Mouse (Mus musculus): Measurements from ENCODE around the gene Timm17a. TPM values are rescaled to one million over a fixed set of nuclear protein-coding genes. Genes with fewer than 3 reads are reported as not detected.

The Timm17a gene
- polyA plus RNA-seq, 1 experiment from 2014 or later = 183 TPM

DNA sequence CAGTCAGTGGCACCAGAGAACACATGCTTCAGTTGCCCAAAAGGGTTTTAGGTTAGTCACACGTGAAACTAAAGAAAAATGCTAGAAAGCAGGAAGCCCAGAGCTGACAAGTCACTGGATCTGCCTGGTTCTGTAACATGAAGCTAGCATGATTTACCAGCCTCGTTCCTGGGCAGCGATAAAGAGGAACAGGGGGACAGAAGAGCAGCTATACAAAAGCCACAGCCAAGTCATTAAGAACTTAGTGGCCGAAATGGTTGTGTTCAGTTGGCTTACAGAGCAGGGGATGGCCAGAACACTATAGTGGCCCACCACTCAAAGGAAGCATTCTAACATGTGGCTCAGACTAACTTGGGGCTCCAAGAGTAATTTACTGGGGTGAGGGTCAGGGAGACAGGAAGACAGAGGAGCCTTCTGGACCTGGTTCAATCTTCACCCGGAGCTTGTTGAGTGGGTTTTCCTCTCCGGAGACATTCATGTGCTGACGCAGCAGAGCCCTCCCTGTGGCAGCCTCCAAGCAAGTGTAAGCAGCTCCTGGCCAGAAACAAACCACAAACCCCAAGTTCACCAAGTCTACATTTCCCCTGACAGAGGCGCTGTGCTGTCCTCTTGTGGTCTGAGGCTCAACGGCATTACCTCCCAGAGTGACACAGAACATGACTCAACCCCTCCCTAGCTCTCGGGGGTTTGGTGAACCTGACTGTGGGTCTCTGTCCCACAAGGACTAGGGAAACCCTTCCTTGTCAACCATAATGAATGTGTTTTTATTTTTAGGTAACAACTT lies 45.7 kb downstream of the Timm17a start:
- 81% methylated on average over 10 of the region's 10 CpGs for WGBS
- no peak for ATAC-seq (ENCODE audit: low FRiP score, low read depth)
- H3K27ac ChIP-seq = no peak overlapping the region

DNA sequence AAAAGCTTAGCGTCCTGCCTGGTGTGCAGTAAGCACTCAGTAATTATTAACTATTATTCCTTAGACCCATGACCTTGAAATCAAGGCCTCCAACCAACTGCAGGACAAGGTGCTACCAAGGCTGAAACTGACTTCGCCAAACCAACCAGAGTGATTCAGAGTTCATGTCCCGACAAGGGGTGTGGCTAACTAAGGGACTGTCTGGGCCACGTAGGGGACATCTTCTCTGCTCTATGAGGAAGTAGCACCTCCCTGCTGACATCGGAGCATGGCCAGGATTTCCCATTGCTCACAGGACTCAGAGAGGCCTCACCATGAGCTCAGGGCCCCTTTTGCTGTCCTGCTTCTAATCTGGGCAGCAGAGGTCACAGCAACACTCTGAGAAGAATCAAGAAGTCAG lies 47.7 kb downstream of the Timm17a start:
- H3K4me3 ChIP-seq = no peak overlapping the region
- 0 out of 2 replicates have a peak, but pooled peaks cover 4% of the 10 kb centered on the region for H3K4me1 ChIP-seq
- H3K9ac ChIP-seq = no peak overlapping the region
- 85% methylated on average over 5 of the region's 5 CpGs for WGBS
- no peak overlapping the region for H3K27ac ChIP-seq
- H3K27me3 ChIP-seq = no peaks in the 10 kb centered on the region
- H3K9me3 ChIP-seq = no peaks in the 10 kb centered on the region
- H3K4me2 ChIP-seq (replicated peaks) = no peak overlapping the region
- no peak for ATAC-seq (ENCODE audit: low FRiP score, low read depth)
- H3K36me3 ChIP-seq = peaks cover 90% of the 10 kb centered on the region

More for the DNA sequence above, 45.7 kb downstream of the Timm17a start:
- Histone ChIP-seq H3K27me3 (no peaks in the 10 kb centered on the region), H3K36me3 (peaks cover 93% of the 10 kb centered on the region), H3K4me2 (replicated peaks) (no peak overlapping the region), H3K9me3 (no peaks in the 10 kb centered on the region), H3K9ac (no peak overlapping the region), H3K4me3 (no peak overlapping the region), H3K4me1 (no peaks in the 10 kb centered on the region)

- Histone ChIP-seq H3K9ac (no peak overlapping the region), H3K9me3 (no peaks in the 10 kb centered on the region), H3K4me1 (peaks cover 11% of the 10 kb centered on the region), H3K4me3 (no peak overlapping the region), H3K27ac (no peak overlapping the region), H3K27me3 (no peaks in the 10 kb centered on the region), H3K4me2 (replicated peaks) (no peak overlapping the region), H3K36me3 (peaks cover 71% of the 10 kb centered on the region)
- no peak for ATAC-seq (ENCODE audit: low FRiP score, low read depth)
- 90% methylated on average over 9 of the region's 9 CpGs for WGBS
These were observed 50.3 kb downstream of the Timm17a start for GRCm38 (mm10) chr1:135263316-135263715.

GRCm38 (mm10) chr1:135262329-135262728 lies 51.2 kb downstream of the Timm17a start:
- Histone ChIP-seq H3K27me3 (no peaks in the 10 kb centered on the region), H3K27ac (no peak overlapping the region), H3K4me3 (no peak overlapping the region), H3K9me3 (no peaks in the 10 kb centered on the region), H3K4me1 (peaks cover 14% of the 10 kb centered on the region), H3K9ac (no peak overlapping the region), H3K36me3 (peaks cover 61% of the 10 kb centered on the region), H3K4me2 (replicated peaks) (no peak overlapping the region)
- ATAC-seq (ENCODE audit: low FRiP score, low read depth) = no peak
- 83% methylated on average over 3 of the region's 3 CpGs for WGBS

- Histone ChIP-seq H3K27ac (peak overlapping the region; percentile 23; the same call in 1 of the 2 replicates), H3K36me3 (peaks cover 47% of the 10 kb centered on the region), H3K4me2 (replicated peaks) (no peak overlapping the region), H3K27me3 (no peaks in the 10 kb centered on the region), H3K9me3 (no peaks in the 10 kb centered on the region), H3K4me3 (no peak overlapping the region), H3K4me1 (peaks cover 15% of the 10 kb centered on the region), H3K9ac (no peak overlapping the region)
- 65% methylated on average over 6 of the region's 6 CpGs for WGBS
- ATAC-seq (ENCODE audit: low FRiP score, low read depth) = no peak
These were observed 52.6 kb downstream of the Timm17a start for GRCm38 (mm10) chr1:135260931-135261330.

- peak overlapping the region; percentile 35 for H3K4me3 ChIP-seq
- 1% methylated on average over 10 of the region's 10 CpGs for WGBS
- H3K9me3 ChIP-seq = no peaks in the 10 kb centered on the region
- peaks cover 29% of the 10 kb centered on the region for H3K36me3 ChIP-seq
- peak overlapping the region; percentile 69 for H3K4me2 ChIP-seq (replicated peaks)
- H3K27ac ChIP-seq = peak overlapping the region; percentile 84
- H3K4me1 ChIP-seq = peaks cover 23% of the 10 kb centered on the region
- H3K27me3 ChIP-seq = no peaks in the 10 kb centered on the region
- H3K9ac ChIP-seq = peak overlapping the region; percentile 51; the same call in 1 of the 2 replicates
- peak; percentile 51; the same call in 1 of the 2 replicates for ATAC-seq (ENCODE audit: low FRiP score, low read depth)
These were observed 54.5 kb downstream of the Timm17a start for GRCm38 (mm10) chr1:135259128-135259436.

DNA sequence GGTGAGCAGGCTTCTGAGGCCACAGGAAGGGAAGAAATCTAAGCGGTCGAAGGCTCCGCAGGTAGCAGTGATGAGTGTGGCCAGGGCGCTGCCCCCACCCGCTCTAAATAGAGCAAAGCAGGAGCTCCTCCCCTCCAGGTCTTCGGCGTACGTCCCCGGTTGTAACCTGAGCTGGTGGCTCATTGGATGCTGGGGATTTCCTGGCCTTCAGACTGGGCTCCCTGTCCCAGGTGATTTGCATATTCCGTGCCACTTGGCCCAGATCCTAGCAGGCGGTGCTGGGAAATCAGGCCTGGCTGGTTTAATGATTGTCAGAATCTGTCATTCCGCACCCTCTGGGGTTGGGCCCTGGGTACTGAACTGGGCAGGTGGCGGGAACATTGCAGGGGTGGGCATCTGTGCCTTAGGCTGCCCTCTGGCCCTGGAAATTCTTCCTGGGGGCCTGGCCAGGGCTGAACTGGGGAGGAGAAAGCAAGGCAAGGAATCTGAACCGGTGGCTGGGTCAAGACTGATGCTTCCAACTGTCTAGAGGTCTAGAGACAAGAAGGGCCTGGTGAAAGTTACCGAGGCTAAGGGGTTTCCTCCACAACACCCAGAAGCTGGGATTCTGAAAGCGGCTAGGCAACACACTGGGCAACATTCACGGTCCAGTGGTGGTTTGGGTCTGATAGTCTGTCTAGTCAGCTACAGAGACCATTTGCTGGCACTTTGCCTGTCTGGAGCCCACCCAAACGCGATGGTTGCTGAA lies 55.0 kb downstream of the Timm17a start, which contains the start of gene Elf3:
TSS of gene Elf3 (minus strand) at position 189 of the 748 bp plus-strand sequence.
- peak within 1 kb of the TSS; percentile 51 for H3K9ac ChIP-seq
- 4% methylated on average over 19 of the region's 19 CpGs for WGBS

DNA sequence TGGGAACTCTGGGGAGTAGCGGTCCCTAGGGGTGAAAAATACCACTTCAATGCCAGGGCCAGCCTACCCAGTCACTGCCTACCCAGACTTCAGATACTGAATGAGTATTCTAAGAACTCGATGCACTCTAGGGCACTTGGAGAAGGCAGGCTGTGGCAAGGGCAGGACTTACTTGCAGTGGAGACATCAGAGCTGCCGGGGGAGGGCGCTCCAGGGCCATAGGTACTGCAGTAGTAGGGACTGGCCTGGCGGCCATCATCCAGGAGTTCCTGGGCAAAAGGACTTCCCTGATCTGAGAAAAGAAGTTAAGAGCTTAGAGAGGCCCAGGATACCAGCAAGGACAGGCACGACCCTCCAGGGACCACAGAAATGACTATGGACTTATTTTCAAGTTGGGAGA lies 57.3 kb downstream of the Timm17a start:
- ATAC-seq (ENCODE audit: low FRiP score, low read depth) = no peak
- Histone ChIP-seq H3K4me2 (replicated peaks) (no peak overlapping the region), H3K9me3 (no peaks in the 10 kb centered on the region), H3K27me3 (no peaks in the 10 kb centered on the region), H3K36me3 (peaks cover 1% of the 10 kb centered on the region; the same call in 1 of the 2 replicates), H3K4me3 (no peak overlapping the region), H3K27ac (no peak overlapping the region), H3K9ac (no peak overlapping the region), H3K4me1 (peaks cover 33% of the 10 kb centered on the region)
- WGBS = 79% methylated on average over 6 of the region's 6 CpGs

More for the DNA sequence above, 55.0 kb downstream of the Timm17a start, which contains the start of gene Elf3:
- H3K27me3 ChIP-seq = no peaks in the 10 kb centered on the region
- H3K9me3 ChIP-seq = no peaks in the 10 kb centered on the region
- ATAC-seq (ENCODE audit: low FRiP score, low read depth) = peak; percentile 62; the same call in 1 of the 2 replicates
- H3K4me2 ChIP-seq (replicated peaks) = peak within 1 kb of the TSS; percentile 69
- peak within 1 kb of the TSS; percentile 84 for H3K27ac ChIP-seq
- peaks cover 24% of the 10 kb centered on the region for H3K36me3 ChIP-seq
- peak within 1 kb of the TSS; percentile 35 for H3K4me3 ChIP-seq
- H3K4me1 ChIP-seq = peaks cover 23% of the 10 kb centered on the region

DNA sequence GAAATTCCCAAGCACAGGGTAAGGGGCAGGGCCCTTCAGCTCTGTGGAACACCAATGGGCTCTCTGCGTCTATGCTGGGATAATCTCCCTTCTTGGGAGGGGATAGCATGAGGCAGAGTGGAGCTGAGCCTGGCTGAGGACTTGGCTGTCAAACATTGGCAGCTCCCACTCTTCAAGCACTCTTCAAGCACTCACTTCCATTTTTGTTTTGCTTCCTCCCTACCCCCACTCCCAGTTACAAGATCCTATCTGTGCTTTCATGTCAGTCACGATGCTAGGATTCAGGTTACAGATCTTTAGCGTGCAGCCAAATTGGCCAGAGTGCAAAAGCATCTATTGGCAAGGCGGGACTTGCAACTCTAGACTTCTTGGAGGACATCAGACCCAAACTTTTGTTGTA lies 60.7 kb downstream of the Timm17a start:
- no peak overlapping the region for H3K4me3 ChIP-seq
- H3K9me3 ChIP-seq = no peaks in the 10 kb centered on the region
- H3K4me2 ChIP-seq (replicated peaks) = no peak overlapping the region
- 43% methylated on average over 4 of the region's 4 CpGs for WGBS
- ATAC-seq (ENCODE audit: low FRiP score, low read depth) = no peak
- peaks cover 17% of the 10 kb centered on the region; the same call in 1 of the 2 replicates for H3K27me3 ChIP-seq
- peaks cover 26% of the 10 kb centered on the region for H3K4me1 ChIP-seq
- H3K9ac ChIP-seq = no peak overlapping the region
- no peak overlapping the region for H3K27ac ChIP-seq
- H3K36me3 ChIP-seq = no peaks in the 10 kb centered on the region

DNA sequence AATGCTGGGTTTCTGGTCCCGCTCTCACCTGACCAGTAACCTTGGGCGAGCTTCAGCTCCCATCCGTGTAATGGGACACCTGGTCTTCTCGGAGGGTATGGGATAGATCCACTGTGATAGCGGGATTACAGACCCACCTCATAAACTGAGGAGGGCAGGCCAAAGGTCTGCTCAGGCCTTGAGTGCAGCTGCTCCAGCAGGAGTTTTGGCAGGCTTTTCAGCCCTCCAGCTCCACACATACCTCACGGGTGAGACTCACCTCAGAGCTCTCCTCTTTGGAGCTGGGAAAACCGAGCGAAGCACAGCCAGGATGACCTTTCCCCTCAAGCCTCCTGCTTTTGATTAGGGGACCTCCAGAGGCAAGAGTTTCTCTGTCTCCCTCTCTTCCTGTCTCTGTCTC lies 62.2 kb downstream of the Timm17a start:
- Histone ChIP-seq H3K36me3 (no peaks in the 10 kb centered on the region), H3K9ac (no peak overlapping the region), H3K27ac (no peak overlapping the region), H3K27me3 (peaks cover 17% of the 10 kb centered on the region; the same call in 1 of the 2 replicates), H3K4me3 (no peak overlapping the region), H3K4me1 (peaks cover 26% of the 10 kb centered on the region), H3K4me2 (replicated peaks) (no peak overlapping the region), H3K9me3 (no peaks in the 10 kb centered on the region)
- ATAC-seq (ENCODE audit: low FRiP score, low read depth) = no peak
- WGBS = 49% methylated on average over 8 of the region's 8 CpGs

- Histone ChIP-seq H3K9ac (no peak overlapping the region), H3K27ac (no peak overlapping the region), H3K9me3 (no peaks in the 10 kb centered on the region), H3K36me3 (no peaks in the 10 kb centered on the region), H3K4me3 (no peak overlapping the region), H3K4me1 (peaks cover 23% of the 10 kb centered on the region), H3K4me2 (replicated peaks) (no peak overlapping the region), H3K27me3 (peaks cover 17% of the 10 kb centered on the region; the same call in 1 of the 2 replicates)
- no peak for ATAC-seq (ENCODE audit: low FRiP score, low read depth)
- WGBS = 78% methylated on average over 2 of the region's 3 CpGs
These were observed 62.9 kb downstream of the Timm17a start for GRCm38 (mm10) chr1:135250706-135251105.

GRCm38 (mm10) chr1:135248434-135248850 lies 65.1 kb downstream of the Timm17a start:
- peak; percentile 64; the same call in 1 of the 2 replicates for ATAC-seq (ENCODE audit: low FRiP score, low read depth)
- H3K9ac ChIP-seq = no peak overlapping the region

More at GRCm38 (mm10) chr1:135248434-135248850, 65.1 kb downstream of the Timm17a start:
- H3K27me3 ChIP-seq = peaks cover 17% of the 10 kb centered on the region; the same call in 1 of the 2 replicates
- H3K4me3 ChIP-seq = peak overlapping the region; percentile 30
- peak overlapping the region; percentile 55 for H3K4me2 ChIP-seq (replicated peaks)
- 5% methylated on average over 15 of the region's 15 CpGs for WGBS
- H3K27ac ChIP-seq = no peak overlapping the region
- H3K9me3 ChIP-seq = no peaks in the 10 kb centered on the region
- no peaks in the 10 kb centered on the region for H3K36me3 ChIP-seq
- H3K4me1 ChIP-seq = peaks cover 17% of the 10 kb centered on the region

All from limb, embryonic 13.5 days (tissue).